Mouse (Mus musculus) myocyte (in vitro differentiated cells): ENCODE results near the gene Nae1. TPM values are rescaled to one million over a fixed set of nuclear protein-coding genes. Genes with fewer than 3 reads are reported as not detected.
"Not testable (repeated sequence)": the region's sequence is repeated elsewhere in the genome, so short reads cannot be mapped to it uniquely, and the experiment has no call there.

Source experiments
- H3K27me3 ChIP-seq: one replicate; pipeline ENCODE4 v1.6.1; 2011; ENCODE audit not compliant: control insufficient read depth, insufficient read depth, insufficient read length
- H3K36me3 ChIP-seq: one replicate; pipeline ENCODE4 v1.6.1; 2011; ENCODE audit not compliant: control insufficient read depth, insufficient read depth
- H3K4me2 ChIP-seq: one replicate; pipeline ENCODE4 v1.6.1; 2011; ENCODE audit warnings: low read depth, control low read depth
- H3K4me3 ChIP-seq: one replicate; pipeline ENCODE4 v1.5.1; 2011; ENCODE audit warnings: mild to moderate bottlenecking, control low read depth, moderate library complexity
- H3K79me2 ChIP-seq: one replicate; pipeline ENCODE4 v1.6.1; 2011; ENCODE audit not compliant: control insufficient read depth, insufficient read depth
- H3ac ChIP-seq: one replicate; pipeline ENCODE4 v1.6.1; 2011; ENCODE audit not compliant: control insufficient read depth, insufficient read length
- CEBPB ChIP-seq: IDR thresholded peaks from 2 replicates; pipeline ENCODE4 v1.6.1; 2011; ENCODE audit warnings: mild to moderate bottlenecking, moderate library complexity; ENCODE audit not compliant: poor library complexity, insufficient read depth, severe bottlenecking
- E2F4 ChIP-seq: IDR thresholded peaks from one replicate; pipeline ENCODE4 v1.6.1; 2011; ENCODE audit warnings: mild to moderate bottlenecking, control low read depth, moderate library complexity; ENCODE audit not compliant: insufficient read depth
- MAX ChIP-seq: IDR thresholded peaks from one replicate; pipeline ENCODE4 v1.6.1; 2011; ENCODE audit warnings: low read depth, mild to moderate bottlenecking, control low read depth
- MYOD1 ChIP-seq, 3 experiments: IDR thresholded peaks; one replicate each; pipeline ENCODE4 v1.6.1; 2011; ENCODE audit warnings: control low read depth in 2 of 3, low read depth in 2 of 3, mild to moderate bottlenecking in 2 of 3, moderate library complexity in 1 of 3; ENCODE audit not compliant: insufficient read length in 2 of 3, control insufficient read depth in 1 of 3
- MYOG ChIP-seq, 3 experiments: IDR thresholded peaks; one replicate each; pipeline ENCODE4 v1.6.1; 2011; ENCODE audit warnings: control low read depth in 2 of 3, low read depth in 2 of 3, mild to moderate bottlenecking in 2 of 3; ENCODE audit not compliant: insufficient read length in 2 of 3, control insufficient read depth in 1 of 3, insufficient read depth in 1 of 3
- POLR2A ChIP-seq: IDR thresholded peaks from one replicate; pipeline ENCODE4 v1.6.1; 2011; ENCODE audit warnings: low read depth, mild to moderate bottlenecking, control low read depth, moderate library complexity; ENCODE audit not compliant: insufficient read length
- POLR2AphosphoS2 ChIP-seq: IDR thresholded peaks from one replicate; pipeline ENCODE4 v1.6.1; 2011; ENCODE audit warnings: low read depth, control low read depth; ENCODE audit not compliant: insufficient read length
- REST ChIP-seq: IDR thresholded peaks from one replicate; pipeline ENCODE4 v1.6.1; 2011; ENCODE audit warnings: mild to moderate bottlenecking, control low read depth, moderate library complexity; ENCODE audit not compliant: insufficient read depth, insufficient read length
- SRF ChIP-seq: IDR thresholded peaks from one replicate; pipeline ENCODE4 v1.6.1; 2011; ENCODE audit warnings: low read depth; ENCODE audit not compliant: control insufficient read depth, insufficient read length
- TCF12 ChIP-seq: IDR thresholded peaks from one replicate; pipeline ENCODE4 v1.6.1; 2011; ENCODE audit warnings: mild to moderate bottlenecking, control low read depth; ENCODE audit not compliant: poor library complexity, insufficient read depth, severe bottlenecking
- TCF3 ChIP-seq: IDR thresholded peaks from one replicate; pipeline ENCODE4 v1.6.1; 2011; ENCODE audit warnings: low read depth, control low read depth; ENCODE audit not compliant: insufficient read length
- USF1 ChIP-seq: IDR thresholded peaks from one replicate; pipeline ENCODE4 v1.6.1; 2011; ENCODE audit warnings: low read depth, mild to moderate bottlenecking, control low read depth, moderate library complexity
- polyA plus RNA-seq: library from polyadenylated mRNA; unstranded; fragments of >200 nt; fragmentation: generic; extraction: Trizol; gene quantifications from one replicate; pipeline ENCODE4 v1.2.1, GENCODE M21; 2012; ENCODE audit warnings: missing spikeins

Gene Nae1
- 15.4 TPM for polyA plus RNA-seq

DNA sequence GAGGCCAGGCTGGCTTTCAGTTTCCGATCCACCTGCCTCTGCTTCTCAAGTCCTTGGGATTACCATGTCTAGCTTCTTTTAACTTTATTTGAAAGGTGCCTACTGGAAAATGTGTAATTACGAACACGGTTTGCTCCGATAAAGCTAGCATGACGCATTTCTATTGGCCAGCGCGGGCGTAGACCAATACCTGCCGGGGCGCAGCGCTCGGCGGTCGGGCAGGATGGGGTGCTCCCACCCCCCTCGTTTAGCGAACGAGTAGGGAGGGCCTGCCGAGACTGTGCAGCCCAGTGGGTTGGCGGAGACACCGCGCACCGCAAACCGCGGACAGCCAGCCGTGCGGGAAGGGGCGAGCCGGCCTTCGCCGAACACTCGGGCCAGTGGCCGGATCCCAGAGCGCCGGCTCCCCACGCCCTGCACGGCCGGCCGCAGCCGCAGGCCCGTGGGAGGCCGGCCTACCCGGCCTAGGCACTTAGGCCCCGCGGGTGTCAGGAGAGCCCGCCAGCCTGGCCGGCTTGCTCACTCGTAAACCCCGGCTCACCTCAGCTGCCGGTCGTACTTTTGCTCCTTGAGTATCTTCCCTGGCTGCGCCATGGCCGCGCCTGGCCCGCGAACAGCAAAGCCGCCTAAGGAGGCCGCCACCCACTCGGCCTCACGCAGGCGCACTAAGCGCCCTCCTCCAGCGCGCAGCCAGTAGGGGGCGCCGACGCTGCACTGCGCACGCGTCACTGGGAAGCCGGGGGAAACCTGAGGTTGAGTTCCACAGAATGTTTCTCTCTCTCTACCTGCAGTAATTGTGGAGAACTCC is at the start of gene Nae1, which contains the start of gene Car7:
Gene Nae1, minus strand, starts transcription at position 667 of the 808 bp plus-strand sequence.
Gene Car7, plus strand, starts transcription at position 719 of the 808 bp plus-strand sequence.
- Histone ChIP-seq H3K27me3 (no peaks in the 10 kb centered on the region), H3K4me3 (peak within 1 kb of the TSS; percentile 74), H3K4me2 (peak within 1 kb of the TSS; percentile 99), H3K79me2 (peaks cover 29% of the 10 kb centered on the region), H3ac (peak within 1 kb of the TSS; percentile 50), H3K36me3 (no peaks in the 10 kb centered on the region)
- TF ChIP-seq MAX (no peak), USF1 (no peak), TCF3 (no peak), SRF (peak; percentile 24), POLR2AphosphoS2 (peak; percentile 84), TCF12 (no peak), MYOG (IDR thresholded peaks at IDR 0.05; ENCODE audit: control insufficient read depth in 1 of 3, insufficient read depth in 1 of 3, insufficient read length in 2 of 3, low read depth in 2 of 3) (no peak), E2F4 (no peak), CEBPB (no peak), REST (no peak), MYOD1 (IDR thresholded peaks at IDR 0.05; ENCODE audit: control insufficient read depth in 1 of 3, insufficient read length in 2 of 3, low read depth in 2 of 3) (no peak), POLR2A (peak; percentile 92)

DNA sequence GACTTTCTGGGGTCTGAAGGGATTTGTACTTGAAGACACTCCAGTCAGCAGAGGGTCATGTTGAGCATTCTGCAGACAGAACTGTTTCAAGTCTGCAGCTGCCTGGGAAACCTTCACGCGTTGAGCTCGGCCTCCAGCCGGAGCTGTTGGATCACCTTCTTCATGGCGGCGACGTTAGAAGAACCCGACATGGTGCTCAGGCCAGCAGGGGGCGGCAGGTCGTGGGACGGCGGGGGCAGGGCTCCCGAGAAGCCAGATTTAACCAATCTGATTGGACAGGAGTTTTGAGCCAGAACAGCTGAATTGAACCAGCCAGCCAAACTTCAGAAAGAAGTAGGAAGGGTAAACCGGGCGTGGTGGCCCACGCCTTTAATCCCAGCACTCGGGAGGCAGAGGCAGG is 43.2 kb upstream of the Nae1 start:
- not testable (repeated sequence) for H3K4me2 ChIP-seq, H3K4me3 ChIP-seq, H3K79me2 ChIP-seq, H3ac ChIP-seq, H3K36me3 ChIP-seq
- H3K27me3 ChIP-seq: peaks cover 12% of the 10 kb centered on the region

DNA sequence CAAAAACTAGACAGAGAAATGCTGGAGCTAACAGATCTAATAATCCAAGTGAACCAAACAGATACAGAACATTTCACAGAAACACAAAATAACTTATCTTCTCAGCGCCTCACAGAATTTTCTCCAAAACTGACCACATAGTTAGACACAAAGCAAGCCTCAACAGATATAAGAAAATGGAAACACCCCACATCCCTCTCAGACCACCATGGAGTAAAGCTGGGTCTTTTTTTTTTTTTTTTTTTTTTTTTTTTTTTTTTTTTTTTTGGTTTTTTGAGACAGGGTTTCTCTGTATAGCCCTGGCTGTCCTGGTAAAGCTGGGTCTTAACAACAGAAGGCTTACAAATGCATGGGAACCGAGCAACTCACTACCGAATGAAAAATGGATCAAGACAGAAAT is 42.4 kb upstream of the Nae1 start:
- Histone ChIP-seq H3K27me3 (peaks cover 12% of the 10 kb centered on the region), H3ac (no peak overlapping the region), H3K4me3 (no peak overlapping the region), H3K4me2 (no peak overlapping the region), H3K79me2 (no peaks in the 10 kb centered on the region), H3K36me3 (no peaks in the 10 kb centered on the region)
- TF ChIP-seq E2F4 (no peak), POLR2AphosphoS2 (no peak), TCF3 (no peak), SRF (no peak), POLR2A (no peak), REST (no peak), MAX (no peak), MYOD1 (IDR thresholded peaks at IDR 0.05; ENCODE audit: control insufficient read depth in 1 of 3, insufficient read length in 2 of 3, low read depth in 2 of 3) (no peak), MYOG (IDR thresholded peaks at IDR 0.05; ENCODE audit: control insufficient read depth in 1 of 3, insufficient read depth in 1 of 3, insufficient read length in 2 of 3, low read depth in 2 of 3) (no peak), TCF12 (no peak), CEBPB (no peak), USF1 (no peak)

DNA sequence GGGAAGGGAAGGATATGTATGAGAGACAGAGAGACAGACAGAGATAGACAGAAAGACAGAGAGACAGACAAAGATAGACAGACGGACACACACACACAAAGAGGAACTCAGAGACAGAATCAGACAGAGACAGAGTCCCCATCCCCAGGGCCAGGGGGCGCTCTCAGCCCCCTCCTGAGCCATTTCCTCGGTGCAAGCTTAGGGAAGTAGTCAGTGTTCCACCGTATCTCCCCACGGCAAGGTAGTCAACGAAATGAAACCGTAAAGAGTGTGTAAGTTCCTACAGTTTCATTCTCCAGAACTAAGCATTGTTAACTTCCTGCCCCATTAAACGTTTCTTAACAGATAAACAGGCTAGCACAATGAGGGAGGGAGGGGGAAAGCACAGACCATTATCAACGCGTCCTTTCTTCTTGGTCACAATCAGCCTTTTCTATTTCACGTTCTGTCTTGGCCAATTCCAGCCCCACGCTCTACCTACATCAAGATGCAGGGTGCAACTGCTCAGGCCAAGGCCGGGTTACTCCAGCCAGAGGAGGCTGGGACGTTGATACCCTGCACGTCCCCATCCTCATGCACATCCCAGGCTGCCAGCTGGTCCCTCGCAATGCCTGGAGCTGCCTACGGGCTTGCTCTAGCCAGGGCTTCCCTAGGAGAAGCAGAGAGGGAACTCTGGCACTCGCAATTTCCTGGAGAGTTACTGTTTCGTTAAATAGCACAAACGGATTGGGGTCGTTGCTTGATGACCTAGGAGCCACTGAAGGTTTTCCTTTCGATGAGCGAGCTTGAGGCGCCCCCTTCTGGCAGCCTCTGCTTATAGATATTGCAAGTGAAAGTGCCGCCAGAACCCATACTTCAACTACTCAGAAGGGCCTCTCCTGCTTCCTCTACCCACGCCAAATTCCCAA is 36.3 kb upstream of the Nae1 start:
- no peaks in the 10 kb centered on the region for H3K79me2 ChIP-seq
- peak overlapping the region; percentile 18 for H3K4me3 ChIP-seq
- H3ac ChIP-seq: no peak overlapping the region
- no peak for TF ChIP-seq POLR2A
- no peak for TF ChIP-seq USF1
- TF ChIP-seq TCF3: no peak
- TF ChIP-seq E2F4: no peak
- TF ChIP-seq MAX: no peak
- TF ChIP-seq SRF: no peak
- no peak for TF ChIP-seq MYOD1 (IDR thresholded peaks at IDR 0.05; ENCODE audit: control insufficient read depth in 1 of 3, insufficient read length in 2 of 3, low read depth in 2 of 3)
- no peaks in the 10 kb centered on the region for H3K36me3 ChIP-seq
- peaks cover 9% of the 10 kb centered on the region for H3K27me3 ChIP-seq
- H3K4me2 ChIP-seq: peak overlapping the region; percentile 96

DNA sequence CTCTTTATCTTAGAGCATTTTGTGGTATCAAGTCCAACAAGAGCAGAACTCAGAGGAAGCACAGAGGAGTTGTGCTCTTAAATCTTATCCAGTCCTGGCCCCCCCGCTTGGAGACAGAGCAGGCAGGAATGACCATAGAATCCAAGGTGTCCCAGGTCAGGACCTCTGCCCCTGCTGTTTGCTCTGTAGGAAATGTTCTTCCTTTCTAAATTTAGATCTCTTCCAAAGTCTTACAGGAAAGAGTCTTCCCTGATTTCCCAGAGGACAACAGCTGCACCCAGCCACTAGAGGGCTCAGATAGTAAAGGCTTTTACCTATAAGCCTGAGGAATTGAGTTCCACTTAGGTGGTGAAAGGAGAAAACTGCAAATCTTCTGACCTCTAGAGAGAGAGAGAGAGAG is 35.1 kb upstream of the Nae1 start:
- no peak for TF ChIP-seq REST
- TF ChIP-seq TCF12: no peak
- no peak for TF ChIP-seq MYOD1 (IDR thresholded peaks at IDR 0.05; ENCODE audit: control insufficient read depth in 1 of 3, insufficient read length in 2 of 3, low read depth in 2 of 3)
- TF ChIP-seq POLR2AphosphoS2: no peak
- no peak for TF ChIP-seq SRF
- TF ChIP-seq MYOG (IDR thresholded peaks at IDR 0.05; ENCODE audit: control insufficient read depth in 1 of 3, insufficient read depth in 1 of 3, insufficient read length in 2 of 3, low read depth in 2 of 3): no peak
- no peak overlapping the region for H3ac ChIP-seq
- no peaks in the 10 kb centered on the region for H3K79me2 ChIP-seq
- no peaks in the 10 kb centered on the region for H3K36me3 ChIP-seq
- no peak overlapping the region for H3K4me3 ChIP-seq
- no peak overlapping the region for H3K4me2 ChIP-seq
- H3K27me3 ChIP-seq: peaks cover 5% of the 10 kb centered on the region
